Mouse (Mus musculus) heart, postnatal 0 days (tissue): ENCODE measurements at regions not wholly inside any gene's neighbourhood (a gene's known extent, or its start where the extent isn't known, plus 50 kb on each side); places are given as distances from the start of the nearest gene placed in this dataset.

ENCODE experiments used
- ATAC-seq: fragments of 200-750 bp; cut with Nextera tagmentation; 2 replicates; pipeline ENCODE4 v1.8.0; 2017; ENCODE audit warnings: low read depth, moderate number of reproducible peaks, moderate library complexity; ENCODE audit not compliant: insufficient read depth
- DNase-seq: peaks from one replicate; pipeline ENCODE4 v3.0.0-alpha.2; 2016; ENCODE audit warnings: low spot score
- H3K27ac ChIP-seq: fragments of 300-500 bp; sonication (generic); 2 replicates; pipeline ENCODE4 v1.5.1; 2014; ENCODE audit warnings: low read depth, mild to moderate bottlenecking
- H3K27me3 ChIP-seq: fragments of 300-500 bp; sonication (generic); 2 replicates; pipeline ENCODE4 v1.6.1; 2014; ENCODE audit warnings: low read length, mixed read lengths; ENCODE audit not compliant: control insufficient read depth, insufficient read depth
- H3K36me3 ChIP-seq: fragments of 300-500 bp; sonication (generic); replicated peaks from 2 replicates; pipeline ENCODE4 v1.6.1; 2014; ENCODE audit warnings: low read length, mixed read lengths; ENCODE audit not compliant: control insufficient read depth, insufficient read depth
- H3K4me1 ChIP-seq: fragments of 300-500 bp; sonication (generic); 2 replicates; pipeline ENCODE4 v1.6.1; 2014; ENCODE audit warnings: antibody characterized with exemption; ENCODE audit not compliant: control insufficient read depth, insufficient read depth
- H3K4me2 ChIP-seq: fragments of 300-500 bp; sonication (generic); 2 replicates; pipeline ENCODE4 v1.6.1; 2014; ENCODE audit warnings: low read depth, mild to moderate bottlenecking, low read length, moderate library complexity
- H3K4me3 ChIP-seq: fragments of 300-500 bp; sonication (generic); 2 replicates; pipeline ENCODE4 v1.5.1; 2014; ENCODE audit warnings: low read depth, low read length
- H3K9ac ChIP-seq: fragments of 300-500 bp; sonication (generic); replicated peaks from 2 replicates; pipeline ENCODE4 v1.6.1; 2014; ENCODE audit warnings: low read depth, low read length, mixed read lengths
- H3K9me3 ChIP-seq: fragments of 300-500 bp; sonication (generic); replicated peaks from 2 replicates; pipeline ENCODE4 v1.6.1; 2016; ENCODE audit warnings: low read length; ENCODE audit not compliant: control insufficient read depth
- CTCF ChIP-seq: IDR thresholded peaks from 2 replicates; pipeline ENCODE4 v1.5.1; 2016; ENCODE audit warnings: antibody characterized with exemption, control low read depth, low read depth
- EP300 ChIP-seq: IDR thresholded peaks from 2 replicates; pipeline ENCODE4 v1.6.1; 2016; ENCODE audit warnings: antibody characterized with exemption, low read depth
- WGBS: fragments of 180-500 bp; shearing (Covaris S2); extraction: QIAGEN DNeasy Blood & Tissue Kit; methylation state at CpG from one replicate; pipeline ENCODE4 v1.1.7; 2014; 5-methylcytosine and 5-hydroxymethylcytosine counted together

DNA sequence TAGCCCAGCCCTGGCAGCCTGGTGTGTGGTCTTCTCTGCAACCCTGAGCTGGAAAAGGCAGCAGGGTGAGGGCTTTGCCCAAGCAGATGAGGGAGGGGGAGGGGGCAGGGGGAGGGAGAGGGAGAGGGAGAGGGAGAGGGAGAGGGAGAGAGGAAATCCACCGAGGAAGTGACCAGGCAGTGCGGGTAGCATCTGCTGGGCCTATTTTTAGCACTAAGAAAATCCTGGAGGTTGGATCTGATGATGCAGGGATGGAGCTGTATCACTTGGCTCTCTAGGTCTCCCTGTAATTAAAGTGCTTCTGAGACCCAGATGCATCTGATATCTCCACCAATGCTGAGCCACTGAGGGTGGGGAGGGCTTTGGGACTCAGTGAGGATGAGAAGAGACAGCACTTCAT, 61.2 kb upstream of the Atxn1 start:
- H3K4me2 ChIP-seq, result no peak overlapping the region
- no peaks in the 10 kb centered on the region for H3K27me3 ChIP-seq
- ATAC-seq (no peak), DNase-seq (no peak)
- no peaks in the 10 kb centered on the region for H3K36me3 ChIP-seq
- H3K4me3 ChIP-seq, result no peak overlapping the region
- TF ChIP-seq CTCF (no peak), EP300 (no peak)
- no peaks in the 10 kb centered on the region for H3K9me3 ChIP-seq
- WGBS, result 0% methylated on average over 2 of the region's 2 CpGs
- 0 out of 2 replicates have a peak, but pooled peaks cover 9% of the 10 kb centered on the region for H3K4me1 ChIP-seq
- H3K9ac ChIP-seq, result no peak overlapping the region
- no peak overlapping the region for H3K27ac ChIP-seq

GRCm38 (mm10) chr13:46023630-46024041, 58.8 kb upstream of the Atxn1 start:
- no peak overlapping the region for H3K9ac ChIP-seq
- H3K4me3 ChIP-seq, result no peak overlapping the region
- no peaks in the 10 kb centered on the region for H3K36me3 ChIP-seq
- TF ChIP-seq CTCF, result no peak
- no peak for TF ChIP-seq EP300
- H3K27me3 ChIP-seq, result no peaks in the 10 kb centered on the region
- no peak overlapping the region for H3K4me2 ChIP-seq
- ATAC-seq, result no peak
- H3K4me1 ChIP-seq, result 0 out of 2 replicates have a peak, but pooled peaks cover 9% of the 10 kb centered on the region
- H3K9me3 ChIP-seq, result no peaks in the 10 kb centered on the region
- H3K27ac ChIP-seq, result no peak overlapping the region
- 61% methylated on average over 5 of the region's 5 CpGs for WGBS
- no peak for DNase-seq

- H3K9ac ChIP-seq, result no peak overlapping the region
- H3K27me3 ChIP-seq, result no peaks in the 10 kb centered on the region
- H3K4me1 ChIP-seq, result 0 out of 2 replicates have a peak, but pooled peaks cover 9% of the 10 kb centered on the region
- H3K4me3 ChIP-seq, result no peak overlapping the region
- no peaks in the 10 kb centered on the region for H3K36me3 ChIP-seq
- no peaks in the 10 kb centered on the region for H3K9me3 ChIP-seq
- H3K27ac ChIP-seq, result no peak overlapping the region
- no peak for ATAC-seq
- no peak overlapping the region for H3K4me2 ChIP-seq
- no peak for DNase-seq
- WGBS, result 23% methylated on average over 5 of the region's 5 CpGs
- TF ChIP-seq CTCF (no peak), EP300 (no peak)
Measured at GRCm38 (mm10) chr13:46023187-46023586, 58.4 kb upstream of the Atxn1 start.

- Histone ChIP-seq H3K9ac (no peak overlapping the region), H3K36me3 (no peaks in the 10 kb centered on the region), H3K9me3 (no peaks in the 10 kb centered on the region), H3K27ac (no peak overlapping the region), H3K4me1 (0 out of 2 replicates have a peak, but pooled peaks cover 9% of the 10 kb centered on the region), H3K4me3 (no peak overlapping the region), H3K4me2 (no peak overlapping the region), H3K27me3 (no peaks in the 10 kb centered on the region)
- no peak for ATAC-seq
- DNase-seq, result no peak
- 81% methylated on average over 6 of the region's 6 CpGs for WGBS
- no peak for TF ChIP-seq CTCF
- TF ChIP-seq EP300, result no peak
Measured at GRCm38 (mm10) chr13:46020945-46021835, 56.4 kb upstream of the Atxn1 start.

DNA sequence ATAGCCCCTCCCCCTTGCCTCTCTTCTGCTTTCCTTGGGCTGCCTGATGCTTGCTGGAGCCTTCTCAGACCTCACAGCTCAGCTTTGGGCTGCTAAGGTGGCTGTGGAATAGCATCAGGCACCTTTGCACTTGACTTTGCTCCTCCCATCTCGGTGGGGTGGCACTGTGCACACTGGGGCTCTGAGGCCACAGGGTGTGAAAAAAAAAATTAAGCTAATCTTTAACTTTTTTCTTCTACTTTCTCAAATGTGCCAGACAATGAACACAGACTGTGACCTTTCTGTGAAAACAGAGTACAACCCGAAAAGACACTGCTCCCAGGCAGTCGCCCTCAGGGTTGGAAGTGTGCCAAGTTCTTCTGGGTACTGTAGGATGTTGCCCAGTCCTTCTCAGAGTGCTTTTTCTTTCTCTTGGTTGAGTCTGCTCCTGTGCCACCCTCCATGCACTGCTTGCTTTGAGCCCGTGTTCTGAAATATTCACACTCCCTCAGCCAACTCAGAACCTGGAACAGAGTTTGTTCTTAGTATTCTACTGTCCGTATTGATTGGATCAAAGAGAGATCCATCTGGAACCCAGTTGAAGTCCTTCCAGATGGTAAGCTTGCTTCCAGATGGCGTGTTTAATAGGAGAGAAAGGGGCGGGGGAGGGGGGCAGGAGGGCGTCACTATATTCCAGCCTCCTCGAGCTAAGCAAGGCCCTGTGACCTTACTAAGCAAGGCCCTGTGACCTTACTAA, 54.8 kb upstream of the Atxn1 start:
- Histone ChIP-seq H3K9me3 (no peaks in the 10 kb centered on the region), H3K36me3 (no peaks in the 10 kb centered on the region), H3K4me3 (no peak overlapping the region), H3K27ac (no peak overlapping the region), H3K27me3 (no peaks in the 10 kb centered on the region), H3K4me2 (no peak overlapping the region), H3K9ac (no peak overlapping the region), H3K4me1 (0 out of 2 replicates have a peak, but pooled peaks cover 9% of the 10 kb centered on the region)
- TF ChIP-seq EP300 (no peak), CTCF (no peak)
- no peak for DNase-seq
- WGBS, result 59% methylated on average over 9 of the region's 9 CpGs
- no peak for ATAC-seq
